Mouse (Mus musculus) CH12.LX (cell line): ENCODE measurements around the gene Treml2. TPM values are rescaled to one million over a fixed set of nuclear protein-coding genes. Genes with fewer than 3 reads are reported as not detected.

Experiments
- DNase-seq: peaks from one replicate; pipeline ENCODE4 v3.0.0-alpha.2; 2013; ENCODE audit errors: extremely low read depth
- H3K27ac ChIP-seq: 2 replicates; pipeline ENCODE4 v1.5.1; 2012; ENCODE audit warnings: low read depth, mild to moderate bottlenecking, control low read depth, moderate library complexity; ENCODE audit not compliant: insufficient read depth
- H3K27me3 ChIP-seq: replicated peaks from 2 replicates; pipeline ENCODE3; 2012; ENCODE audit warnings: inconsistent platforms
- H3K36me3 ChIP-seq, 2 experiments: replicated peaks in 1 of 2; 2 replicates each; pipeline versions ENCODE3 to v1.6.1; 2012; ENCODE audit warnings: inconsistent platforms in 1 of 2, low read length in 1 of 2, mild to moderate bottlenecking in 1 of 2, mixed read lengths in 1 of 2, moderate library complexity in 1 of 2; ENCODE audit not compliant: control insufficient read depth in 1 of 2, insufficient read depth in 1 of 2
- H3K4me1 ChIP-seq, 2 experiments: 2 replicates each; pipeline ENCODE4 v1.6.1; 2012; ENCODE audit warnings: inconsistent platforms in 1 of 2, moderate library complexity in 1 of 2; ENCODE audit not compliant: insufficient read depth in 2 of 2, control insufficient read depth in 1 of 2
- H3K4me2 ChIP-seq: 2 replicates; pipeline ENCODE4 v1.6.1; 2012; ENCODE audit warnings: low read depth, mild to moderate bottlenecking, control low read depth; ENCODE audit not compliant: poor library complexity, insufficient read depth, severe bottlenecking
- H3K4me3 ChIP-seq, 3 experiments: fragments of 150-350 bp in 1 of 3; sonication (generic) in 1 of 3; replicated peaks in 1 of 3; 2 replicates each; pipeline versions ENCODE3 to v1.5.1; 2011 to 2012; ENCODE audit warnings: low read depth in 2 of 3, low read length in 2 of 3, mild to moderate bottlenecking in 2 of 3, moderate library complexity in 2 of 3, control low read depth in 1 of 3, improper control_type of control experiment in 1 of 3, inconsistent platforms in 1 of 3, mixed read lengths in 1 of 3; ENCODE audit not compliant: poor library complexity in 1 of 3
- H3K79me2 ChIP-seq: replicated peaks from 2 replicates; pipeline ENCODE4 v1.6.1; 2012; ENCODE audit warnings: mild to moderate bottlenecking, moderate library complexity; ENCODE audit not compliant: control insufficient read depth, poor library complexity, insufficient read depth, severe bottlenecking; ENCODE audit errors: extremely low read depth
- H3K9ac ChIP-seq: 2 replicates; pipeline ENCODE4 v1.6.1; 2012; ENCODE audit warnings: low read depth, mild to moderate bottlenecking, control low read depth, moderate library complexity; ENCODE audit not compliant: insufficient read depth
- H3K9me3 ChIP-seq: replicated peaks from 2 replicates; pipeline ENCODE3; 2012; ENCODE audit warnings: low read length, inconsistent platforms, mixed read lengths
- CHD2 ChIP-seq: IDR thresholded peaks from 2 replicates; pipeline ENCODE4 v1.6.1; 2011; ENCODE audit warnings: low read length, improper control_type of control experiment
- CTCF ChIP-seq, 2 experiments: IDR thresholded peaks in 1 of 2; conservative IDR thresholded peaks in 1 of 2; 2 replicates each; pipeline ENCODE4 v1.5.1; 2011 to 2012; ENCODE audit warnings: low read depth in 2 of 2, low read length in 2 of 2, improper control_type of control experiment in 1 of 2, inconsistent platforms in 1 of 2, mild to moderate bottlenecking in 1 of 2, moderate library complexity in 1 of 2
- ELF1 ChIP-seq: IDR thresholded peaks from 2 replicates; pipeline ENCODE4 v1.6.1; 2014; ENCODE audit warnings: low read depth, mild to moderate bottlenecking, inconsistent platforms, low read length, improper control_type of control experiment
- HCFC1 ChIP-seq: IDR thresholded peaks from 2 replicates; pipeline ENCODE4 v1.6.1; 2012; ENCODE audit warnings: low read depth, mild to moderate bottlenecking, inconsistent platforms, low read length, improper control_type of control experiment
- MAX ChIP-seq: IDR thresholded peaks from 2 replicates; pipeline ENCODE4 v1.6.1; 2011; ENCODE audit warnings: low read length, improper control_type of control experiment
- MYC ChIP-seq: IDR thresholded peaks from 2 replicates; pipeline ENCODE4 v1.6.1; 2011; ENCODE audit warnings: low read depth, mild to moderate bottlenecking, improper control_type of control experiment, low read length
- RAD21 ChIP-seq: IDR thresholded peaks from 2 replicates; pipeline ENCODE4 v1.6.1; 2011; ENCODE audit warnings: low read depth, mild to moderate bottlenecking, low read length, improper control_type of control experiment, moderate library complexity
- SMC3 ChIP-seq: IDR thresholded peaks from 2 replicates; pipeline ENCODE4 v1.6.1; 2011; ENCODE audit warnings: low read depth, low read length, improper control_type of control experiment
- TBP ChIP-seq: conservative IDR thresholded peaks from 2 replicates; pipeline ENCODE4 v1.6.1; 2011; ENCODE audit warnings: low read depth, low read length, improper control_type of control experiment
- ZKSCAN1 ChIP-seq: IDR thresholded peaks from 2 replicates; pipeline ENCODE4 v1.6.1; 2012; ENCODE audit warnings: low read depth, inconsistent platforms, low read length, improper control_type of control experiment, borderline replicate concordance
- dilution Hi-C: fragments of 300-500 bp; cut with MboI; formaldehyde crosslinking; loops from 2 replicates; pipeline ENCODE4 v1.14.3; 2020; ENCODE audit warnings: low sequenced_read_pairs; ENCODE audit not compliant: extremely low pct_unique_long_range_greater_than_20kb, extremely low pct_ligation_motif_present
- in situ Hi-C: fragments of 300-500 bp; cut with MboI; formaldehyde crosslinking; loops from 3 replicates; pipeline ENCODE4 v1.14.3; 2019; ENCODE audit warnings: low sequenced_read_pairs, low pct_ligation_motif_present, low pct_unique_long_range_greater_than_20kb, mixed read lengths
- polyA plus RNA-seq: library from polyadenylated mRNA; unstranded; fragments of >175 nt; gene quantifications from 2 replicates; pipeline ENCODE4 v1.2.1, GENCODE M21; 2012; ENCODE audit warnings: low read depth; ENCODE audit not compliant: insufficient read length
- total RNA-seq, 2 experiments: library from RNA; depleted of rRNA; stranded (reverse); fragments of 300-350 nt in 1 of 2; fragments of >200 nt in 1 of 2; gene quantifications; 2 replicates each; pipeline ENCODE4 v1.2.3; 2012 to 2014

The Treml2 gene
- total and polyA plus RNA-seq, 3 experiments, result 1.3 to 10.2 (median 5.5) TPM

- DNase-seq, result no peak
- in situ Hi-C loops, result loop anchor here (10.0 to 25.0 kb wide), 2 partner anchors 53 to 169 kb away; no protein-coding TSS in a partner anchor
- Histone ChIP-seq H3K27ac (no peak overlapping the region), H3K9ac (no peak overlapping the region), H3K9me3 (no peaks in the 10 kb centered on the region), H3K36me3 (no peaks in the 10 kb centered on the region), H3K4me1 (peaks cover 0 to 18% of the 10 kb centered on the region in 2 experiments; a peak in 2 of 4 replicates), H3K4me2 (no peak overlapping the region), H3K27me3 (no peaks in the 10 kb centered on the region), H3K4me3 (no peak overlapping the region), H3K79me2 (no peaks in the 10 kb centered on the region)
- dilution Hi-C loops, result no loop called here
- no peak for TF ChIP-seq MAX
- no peak for TF ChIP-seq HCFC1
- TF ChIP-seq CHD2, result no peak
- TF ChIP-seq MYC, result no peak
- no peak for TF ChIP-seq RAD21
These were observed 17.6 kb upstream of the Treml2 start for GRCm38 (mm10) chr17:48281739-48282085.

- TF ChIP-seq CTCF (conservative IDR thresholded peaks at IDR 0.05 in 1 of 2, IDR thresholded peaks at IDR 0.05 in 1 of 2; ENCODE audit: low read depth in 2 of 2, low read length in 2 of 2) (peak; percentile 20 to 62; a peak in 2 of 4 replicates), ELF1 (no peak), SMC3 (peak; percentile 55), ZKSCAN1 (no peak), RAD21 (peak; percentile 63)
- in situ Hi-C loops, result loop anchor here (10.0 to 25.0 kb wide), 2 partner anchors 48 to 174 kb away; no protein-coding TSS in a partner anchor
- peak; percentile 20 for DNase-seq
These were observed 12.5 kb upstream of the Treml2 start for GRCm38 (mm10) chr17:48286765-48287164.

GRCm38 (mm10) chr17:48287276-48287675 is 12.0 kb upstream of the Treml2 start:
- TF ChIP-seq SMC3 (peak; percentile 15; the same call in 1 of the 2 replicates), TBP (no peak), CTCF (conservative IDR thresholded peaks at IDR 0.05 in 1 of 2, IDR thresholded peaks at IDR 0.05 in 1 of 2; ENCODE audit: low read depth in 2 of 2, low read length in 2 of 2) (peak in 1 of 2 experiments; percentile 39; a peak in 2 of 4 replicates)
- DNase-seq, result peak; percentile 26
- peaks cover 7% of the 10 kb centered on the region for H3K9me3 ChIP-seq
- H3K36me3 ChIP-seq, result no peaks in the 10 kb centered on the region
- no peak overlapping the region for H3K4me2 ChIP-seq
- no peak overlapping the region for H3K4me3 ChIP-seq
- H3K79me2 ChIP-seq, result no peaks in the 10 kb centered on the region
- no peak overlapping the region for H3K9ac ChIP-seq
- no peak overlapping the region for H3K27ac ChIP-seq
- dilution Hi-C loops (no loop called here), in situ Hi-C loops (loop anchor here (10.0 to 25.0 kb wide), 2 partner anchors 48 to 175 kb away; no protein-coding TSS in a partner anchor)
- peaks cover 5% of the 10 kb centered on the region for H3K27me3 ChIP-seq
- H3K4me1 ChIP-seq, result 0 out of 4 replicates have a peak, but pooled peaks cover 0 to 2% of the 10 kb centered on the region in 2 experiments

More at GRCm38 (mm10) chr17:48286765-48287164, 12.5 kb upstream of the Treml2 start:
- H3K9ac ChIP-seq, result no peak overlapping the region
- no peak overlapping the region for H3K4me2 ChIP-seq
- no peaks in the 10 kb centered on the region for H3K79me2 ChIP-seq
- dilution Hi-C loops, result no loop called here
- no peaks in the 10 kb centered on the region for H3K36me3 ChIP-seq
- H3K9me3 ChIP-seq, result peaks cover 7% of the 10 kb centered on the region
- H3K4me1 ChIP-seq, result 0 out of 4 replicates have a peak, but pooled peaks cover 0 to 2% of the 10 kb centered on the region in 2 experiments
- H3K4me3 ChIP-seq, result no peak overlapping the region
- H3K27me3 ChIP-seq, result peaks cover 2% of the 10 kb centered on the region
- no peak overlapping the region for H3K27ac ChIP-seq
